Mouse (Mus musculus): ENCODE data around the gene Olfr150. TPM values are rescaled to one million over a fixed set of nuclear protein-coding genes. Genes with fewer than 3 reads are reported as not detected.

Olfr150 gene
- polyA plus RNA-seq (2021; fragmentation: Nextera tagmentation) = not detected in 2 replicates
- long read RNA-seq, experiment 1 = 0 reads
- long read RNA-seq, experiment 2 = 0 reads

GRCm38 (mm10) chr9:39730678-39731077 is at the start of gene Olfr150:
Gene Olfr150, plus strand, starts transcription at chr9:39730978.

DNA sequence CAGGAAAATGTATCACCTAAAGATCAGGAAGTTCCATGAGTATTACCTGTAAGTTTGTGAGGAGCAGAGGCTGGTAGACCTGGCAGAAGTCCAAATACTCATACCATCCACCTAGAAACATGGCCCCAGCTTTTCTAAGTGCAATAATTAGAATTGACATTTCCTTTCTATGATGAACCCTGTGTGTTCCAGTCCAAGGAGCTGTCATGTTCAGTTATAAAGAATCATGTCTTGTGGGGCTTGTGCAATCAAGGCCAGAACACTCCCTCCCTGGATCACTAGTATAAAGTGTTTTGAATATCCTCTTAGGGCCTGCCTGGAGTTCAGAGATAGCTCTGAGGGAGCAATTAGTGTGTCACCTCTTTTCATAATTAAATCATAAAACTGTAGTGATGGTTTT is 23.8 kb upstream of the Olfr150 start, which contains the start of gene Olfr149:
Gene Olfr149 (minus strand): TSS at position 101 of the 400 bp plus-strand sequence.

DNA sequence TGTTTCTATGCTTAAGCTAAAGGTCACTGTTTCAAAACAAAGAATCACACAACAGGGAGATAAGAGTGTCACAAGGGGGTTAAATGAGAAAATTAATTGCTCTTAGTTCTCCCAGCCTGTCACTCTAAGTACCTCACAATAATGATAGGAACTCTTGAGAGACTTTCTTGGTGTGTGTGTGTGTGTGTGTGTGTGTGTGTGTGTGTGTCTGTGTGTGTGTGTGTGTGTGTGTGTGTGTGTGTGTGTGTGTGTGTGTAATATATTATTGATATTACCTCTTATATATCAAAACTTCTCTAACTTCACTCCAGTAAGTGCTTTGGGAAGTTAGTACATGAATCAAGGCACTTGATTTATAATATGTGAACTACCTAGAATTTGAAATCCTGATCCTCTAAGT is 19.7 kb upstream of the Olfr150 start, which contains the start of gene Olfr965:
Gene Olfr965 (plus strand): TSS at position 301 of the 400 bp plus-strand sequence.

DNA sequence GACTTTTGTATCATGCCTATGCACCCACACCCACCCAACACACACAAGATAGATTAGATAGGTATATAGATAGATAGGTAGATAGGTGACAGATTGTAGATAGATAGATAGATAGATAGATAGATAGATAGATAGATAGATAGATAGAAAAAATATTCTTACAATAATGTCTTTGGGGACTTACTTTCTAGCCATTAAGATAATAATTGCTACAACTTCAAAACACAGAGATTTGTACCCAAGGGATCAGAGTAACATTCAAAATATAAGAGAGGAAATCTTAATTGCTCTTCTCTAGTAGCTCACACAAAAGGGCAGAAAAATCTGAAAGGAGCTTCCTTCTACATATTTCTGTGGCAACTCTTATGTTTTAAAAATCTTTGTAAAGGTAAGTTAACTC is 15.2 kb downstream of the Olfr150 start, which contains the start of gene Olfr967:
Gene Olfr967 (plus strand): TSS at position 301 of the 400 bp plus-strand sequence.

GRCm38 (mm10) chr9:39783153-39783552 is 52.4 kb downstream of the Olfr150 start, which contains the start of gene Olfr968:
Gene Olfr968, minus strand, starts transcription at chr9:39783253.

Other genes starting within 250 kb of the Olfr150 start
- not detected in 2 replicates for gene Olfr44, start 237.0 kb upstream of the Olfr150 start, polyA plus RNA-seq (2021; fragmentation: Nextera tagmentation)
- not detected in 2 replicates for gene Olfr957, start 215.2 kb upstream of the Olfr150 start, polyA plus RNA-seq (2021; fragmentation: Nextera tagmentation)
- gene Olfr958, start 176.9 kb upstream of the Olfr150 start, polyA plus RNA-seq (2021; fragmentation: Nextera tagmentation) = not detected in 2 replicates
- not detected in 2 replicates for gene Olfr959, start 155.4 kb upstream of the Olfr150 start, polyA plus RNA-seq (2021; fragmentation: Nextera tagmentation)
- gene AW551984, start 126.6 kb upstream of the Olfr150 start, polyA plus RNA-seq (2021; fragmentation: Nextera tagmentation) = 3.4 and 5.2 TPM in 2 replicates
- not detected in 2 replicates for gene Olfr148, start 120.3 kb upstream of the Olfr150 start, polyA plus RNA-seq (2021; fragmentation: Nextera tagmentation)
- gene Olfr960, start 109.6 kb upstream of the Olfr150 start, polyA plus RNA-seq (2021; fragmentation: Nextera tagmentation) = not detected in 2 replicates
- gene Olfr961, start 85.9 kb upstream of the Olfr150 start, polyA plus RNA-seq (2021; fragmentation: Nextera tagmentation) = not detected in 2 replicates
- gene Olfr963, start 63.8 kb upstream of the Olfr150 start, polyA plus RNA-seq (2021; fragmentation: Nextera tagmentation) = not detected in 2 replicates
- gene Olfr149, start 23.9 kb upstream of the Olfr150 start, polyA plus RNA-seq (2021; fragmentation: Nextera tagmentation) = not detected in 2 replicates
- gene Olfr965, start 19.6 kb upstream of the Olfr150 start, polyA plus RNA-seq (2021; fragmentation: Nextera tagmentation) = not detected in 2 replicates
- gene Olfr967, start 15.3 kb downstream of the Olfr150 start, polyA plus RNA-seq (2021; fragmentation: Nextera tagmentation) = not detected in 2 replicates
- not detected in 2 replicates for gene Olfr968, start 52.3 kb downstream of the Olfr150 start, polyA plus RNA-seq (2021; fragmentation: Nextera tagmentation)
- gene Olfr969, start 60.0 kb downstream of the Olfr150 start, polyA plus RNA-seq (2021; fragmentation: Nextera tagmentation) = not detected in 2 replicates
- not detected in 2 replicates for gene Olfr970, start 77.9 kb downstream of the Olfr150 start, polyA plus RNA-seq (2021; fragmentation: Nextera tagmentation)
- not detected in 2 replicates for gene Olfr971, start 105.9 kb downstream of the Olfr150 start, polyA plus RNA-seq (2021; fragmentation: Nextera tagmentation)
- gene Olfr972, start 135.4 kb downstream of the Olfr150 start, polyA plus RNA-seq (2021; fragmentation: Nextera tagmentation) = not detected in 2 replicates
- not detected in 2 replicates for gene Olfr229, start 176.4 kb downstream of the Olfr150 start, polyA plus RNA-seq (2021; fragmentation: Nextera tagmentation)
- gene Olfr974, start 206.5 kb downstream of the Olfr150 start, polyA plus RNA-seq (2021; fragmentation: Nextera tagmentation) = not detected in 2 replicates
- not detected in 2 replicates for gene Olfr975, start 221.1 kb downstream of the Olfr150 start, polyA plus RNA-seq (2021; fragmentation: Nextera tagmentation)
- gene Olfr976, start 230.2 kb downstream of the Olfr150 start, polyA plus RNA-seq (2021; fragmentation: Nextera tagmentation) = not detected in 2 replicates

Data from layer of hippocampus, adult 6 months (tissue).